Mouse (Mus musculus) intestine, postnatal 0 days (tissue): ENCODE data around the gene Mthfr. TPM values are rescaled to one million over a fixed set of nuclear protein-coding genes. Genes with fewer than 3 reads are reported as not detected.
"Not testable (repeated sequence)": the region's sequence is repeated elsewhere in the genome, so short reads cannot be mapped to it uniquely, and the experiment has no call there.

Source experiments
- ATAC-seq: fragments of 200-750 bp; cut with Nextera tagmentation; 2 replicates; pipeline ENCODE4 v1.8.0; 2017; ENCODE audit warnings: mild to moderate bottlenecking, moderate TSS enrichment, moderate library complexity
- H3K27ac ChIP-seq: fragments of 300-500 bp; sonication (generic); 2 replicates; pipeline ENCODE4 v1.5.1; 2014; ENCODE audit warnings: mild to moderate bottlenecking, low read depth, low read length, moderate library complexity
- H3K27me3 ChIP-seq: fragments of 300-500 bp; sonication (generic); replicated peaks from 2 replicates; pipeline ENCODE4 v1.6.1; 2014; ENCODE audit warnings: low read length, mixed read lengths; ENCODE audit not compliant: control insufficient read depth, insufficient read depth
- H3K36me3 ChIP-seq: fragments of 300-500 bp; sonication (generic); 2 replicates; pipeline ENCODE4 v1.6.1; 2014; ENCODE audit warnings: mild to moderate bottlenecking, moderate library complexity; ENCODE audit not compliant: control insufficient read depth, insufficient read depth
- H3K4me1 ChIP-seq: fragments of 300-500 bp; sonication (generic); replicated peaks from 2 replicates; pipeline ENCODE4 v1.6.1; 2014; ENCODE audit warnings: antibody characterized with exemption, low read length, mixed read lengths; ENCODE audit not compliant: control insufficient read depth, insufficient read depth
- H3K4me2 ChIP-seq: fragments of 300-500 bp; sonication (generic); replicated peaks from 2 replicates; pipeline ENCODE4 v1.6.1; 2014; ENCODE audit warnings: low read depth, mild to moderate bottlenecking, moderate library complexity
- H3K4me3 ChIP-seq: fragments of 300-500 bp; sonication (generic); 2 replicates; pipeline ENCODE4 v1.5.1; 2014; ENCODE audit warnings: low read depth, low read length
- H3K9ac ChIP-seq: fragments of 300-500 bp; sonication (generic); 2 replicates; pipeline ENCODE4 v1.6.1; 2014; ENCODE audit warnings: mild to moderate bottlenecking, low read depth, low read length
- H3K9me3 ChIP-seq: fragments of 300-500 bp; sonication (generic); 2 replicates; pipeline ENCODE4 v1.6.1; 2016; ENCODE audit warnings: mixed run types; ENCODE audit not compliant: control insufficient read depth
- CTCF ChIP-seq: sonication (generic); IDR thresholded peaks from 2 replicates; pipeline ENCODE4 v1.5.1; 2016; ENCODE audit warnings: low read depth, mild to moderate bottlenecking, control low read depth, antibody characterized with exemption, moderate library complexity
- WGBS: fragments of 180-500 bp; shearing (Covaris S2); extraction: QIAGEN DNeasy Blood & Tissue Kit; methylation state at CpG from one replicate; pipeline ENCODE4 v1.1.7; 2014; 5-methylcytosine and 5-hydroxymethylcytosine counted together
- polyA plus RNA-seq: library from polyadenylated mRNA; unstranded; fragments of >200 nt; fragmentation: Nextera tagmentation; extraction: Ambion mirVana; gene quantifications from 2 replicates; pipeline ENCODE4 v1.2.1, GENCODE M21; 2015

The Mthfr gene
- polyA plus RNA-seq, 1 experiment from 2014 or later: 11.7 TPM

- Histone ChIP-seq H3K4me1 (peaks cover 15% of the 10 kb centered on the region; the same call in 1 of the 2 replicates), H3K4me3 (peak overlapping the region; percentile 80), H3K9ac (peak overlapping the region; percentile 53), H3K9me3 (no peaks in the 10 kb centered on the region), H3K4me2 (peak overlapping the region; percentile 92), H3K36me3 (no peaks in the 10 kb centered on the region), H3K27me3 (no peaks in the 10 kb centered on the region), H3K27ac (peak overlapping the region; percentile 82)
- ATAC-seq: no peak
- TF ChIP-seq CTCF: peak; percentile 17; the same call in 1 of the 2 replicates
- 6% methylated on average over 24 of the region's 26 CpGs for WGBS
Observed at GRCm38 (mm10) chr4:148038079-148038599, 738 bp upstream of the Mthfr start.

- peak overlapping the region; percentile 70 for H3K9ac ChIP-seq
- peaks cover 7% of the 10 kb centered on the region; the same call in 1 of the 2 replicates for H3K36me3 ChIP-seq
- H3K4me3 ChIP-seq: peak overlapping the region; percentile 80
- 14% methylated on average over 19 of the region's 19 CpGs for WGBS
- no peaks in the 10 kb centered on the region for H3K9me3 ChIP-seq
- H3K4me2 ChIP-seq: peak overlapping the region; percentile 92
- H3K27ac ChIP-seq: peak overlapping the region; percentile 78
- ATAC-seq: peak; percentile 0; the same call in 1 of the 2 replicates
- H3K27me3 ChIP-seq: no peaks in the 10 kb centered on the region
- no peak for TF ChIP-seq CTCF
- H3K4me1 ChIP-seq: peaks cover 15% of the 10 kb centered on the region; the same call in 1 of the 2 replicates
Observed at GRCm38 (mm10) chr4:148039254-148040028, 564 bp downstream of the Mthfr start.

- H3K9me3 ChIP-seq: no peaks in the 10 kb centered on the region
- peaks cover 12% of the 10 kb centered on the region for H3K36me3 ChIP-seq
- H3K27me3 ChIP-seq: no peaks in the 10 kb centered on the region
- peak overlapping the region; percentile 43 for H3K27ac ChIP-seq
- H3K4me1 ChIP-seq: peaks cover 15% of the 10 kb centered on the region; the same call in 1 of the 2 replicates
- no peak for ATAC-seq
- no peak for TF ChIP-seq CTCF
- peak overlapping the region; percentile 80 for H3K4me3 ChIP-seq
- H3K4me2 ChIP-seq: peak overlapping the region; percentile 92
- no peak overlapping the region for H3K9ac ChIP-seq
- 59% methylated on average over 15 of the region's 15 CpGs for WGBS
Observed at GRCm38 (mm10) chr4:148040029-148040830, 1.4 kb downstream of the Mthfr start.

GRCm38 (mm10) chr4:148040933-148041610 is 2.2 kb downstream of the Mthfr start:
- Histone ChIP-seq H3K4me3 (peak overlapping the region; percentile 46), H3K4me2 (peak overlapping the region; percentile 92), H3K27ac (peak overlapping the region; percentile 62), H3K9ac (peak overlapping the region; percentile 40; the same call in 1 of the 2 replicates), H3K36me3 (peaks cover 19% of the 10 kb centered on the region), H3K4me1 (peaks cover 15% of the 10 kb centered on the region; the same call in 1 of the 2 replicates), H3K27me3 (no peaks in the 10 kb centered on the region), H3K9me3 (no peaks in the 10 kb centered on the region)
- under 1% methylated on average over 19 of the region's 19 CpGs for WGBS
- no peak for TF ChIP-seq CTCF
- peak; percentile 39 for ATAC-seq

- H3K9ac ChIP-seq: peak overlapping the region; percentile 40; the same call in 1 of the 2 replicates
- peak overlapping the region; percentile 46 for H3K4me3 ChIP-seq
- H3K36me3 ChIP-seq: peaks cover 20% of the 10 kb centered on the region
- TF ChIP-seq CTCF: 0 out of 2 replicates have a peak, but pooled peaks have one; percentile 13
- peaks cover 15% of the 10 kb centered on the region; the same call in 1 of the 2 replicates for H3K4me1 ChIP-seq
- H3K27ac ChIP-seq: peak overlapping the region; percentile 62; the same call in 1 of the 2 replicates
- ATAC-seq: no peak
- peak overlapping the region; percentile 92 for H3K4me2 ChIP-seq
- H3K27me3 ChIP-seq: no peaks in the 10 kb centered on the region
- H3K9me3 ChIP-seq: no peaks in the 10 kb centered on the region
- WGBS: 9% methylated on average over 16 of the region's 16 CpGs
Observed at GRCm38 (mm10) chr4:148041611-148042191, 2.8 kb downstream of the Mthfr start.

- 85% methylated on average over 6 of the region's 8 CpGs for WGBS
- ATAC-seq: not testable (repeated sequence)
Observed at GRCm38 (mm10) chr4:148043327-148043726, 4.5 kb downstream of the Mthfr start.

More at GRCm38 (mm10) chr4:148043327-148043726, 4.5 kb downstream of the Mthfr start:
- not testable (repeated sequence) for H3K4me3 ChIP-seq, H3K4me2 ChIP-seq, H3K27me3 ChIP-seq, H3K9me3 ChIP-seq, H3K27ac ChIP-seq, H3K9ac ChIP-seq
- peaks cover 11% of the 10 kb centered on the region; the same call in 1 of the 2 replicates for H3K4me1 ChIP-seq
- H3K36me3 ChIP-seq: peaks cover 26% of the 10 kb centered on the region
